Mouse (Mus musculus): Measurements from ENCODE around the gene Ablim1.

The Ablim1 gene

GRCm38 (mm10) chr19:57264296-57264947 is 50.3 kb downstream of the Ablim1 start:
- no peak for DNase-seq (ENCODE audit: low read depth, low spot score)

- no peak for DNase-seq (ENCODE audit: low read depth, low spot score)
Observed at GRCm38 (mm10) chr19:57257801-57258200, 56.9 kb downstream of the Ablim1 start.

- no peak for DNase-seq (ENCODE audit: low read depth, low spot score)
Observed at GRCm38 (mm10) chr19:57256666-57257065, 58.1 kb downstream of the Ablim1 start.

GRCm38 (mm10) chr19:57255157-57255556 is 59.6 kb downstream of the Ablim1 start:
- no peak for DNase-seq (ENCODE audit: low read depth, low spot score)

DNA sequence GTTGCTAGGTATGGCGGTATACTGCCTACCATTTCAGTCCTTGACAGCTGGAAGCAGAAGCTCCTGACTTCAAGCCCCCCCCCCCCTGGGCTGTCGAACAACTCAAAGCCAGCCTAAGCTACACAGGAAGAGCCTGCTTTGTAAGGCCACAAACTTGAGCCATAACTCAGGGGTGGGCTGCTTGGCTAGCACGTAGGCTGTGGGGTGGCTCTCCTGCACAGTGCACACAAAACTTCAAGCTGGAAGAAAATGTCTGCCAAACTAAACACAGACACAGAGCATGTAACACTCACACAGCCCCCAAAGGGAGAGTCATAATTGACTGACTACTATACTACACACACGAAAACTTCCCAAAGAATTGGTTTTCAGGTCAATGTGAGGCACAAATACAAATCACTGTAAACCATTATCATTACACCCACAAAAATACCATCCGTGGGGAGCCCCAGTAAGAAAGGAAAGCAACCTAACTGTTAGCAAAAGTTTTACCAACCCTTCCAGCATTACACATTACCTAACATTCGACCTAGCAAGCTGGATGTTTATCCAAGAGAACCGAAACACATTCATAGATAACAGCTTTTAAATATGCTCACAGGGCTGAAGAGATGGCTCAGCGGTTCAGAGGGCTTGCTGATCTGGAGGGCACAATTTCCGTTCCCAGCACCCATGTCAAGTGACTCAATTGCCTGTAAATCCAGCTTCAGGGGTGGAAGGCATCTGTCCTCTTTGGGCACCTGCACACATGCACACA is 61.8 kb downstream of the Ablim1 start:
- DNase-seq (ENCODE audit: low read depth, low spot score) = no peak

GRCm38 (mm10) chr19:57248781-57249180 is 65.9 kb downstream of the Ablim1 start:
- DNase-seq (ENCODE audit: low read depth, low spot score) = no peak

GRCm38 (mm10) chr19:57247221-57247620 is 67.5 kb downstream of the Ablim1 start:
- no peak for DNase-seq (ENCODE audit: low read depth, low spot score)

- no peak for DNase-seq (ENCODE audit: low read depth, low spot score)
Observed at GRCm38 (mm10) chr19:57244281-57244680, 70.4 kb downstream of the Ablim1 start.

DNA sequence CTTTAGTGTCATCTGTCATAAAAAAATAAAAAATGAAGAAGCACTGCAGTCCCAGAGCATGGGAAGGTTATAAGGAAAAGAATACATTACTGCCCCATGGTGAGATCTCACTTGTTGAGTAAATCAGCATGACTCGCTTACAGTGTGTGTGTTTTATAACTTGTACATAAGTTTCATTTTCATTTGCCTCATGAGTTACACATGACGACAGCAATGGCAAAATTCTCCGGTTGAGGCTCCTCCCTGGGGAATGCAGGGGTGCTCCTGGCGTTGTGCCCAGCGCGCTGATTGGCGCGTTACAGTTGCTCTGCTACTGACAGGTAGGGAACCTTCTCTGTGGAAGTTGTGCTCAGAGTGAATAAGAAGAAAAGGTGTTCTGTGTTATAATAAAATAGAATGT is 71.1 kb downstream of the Ablim1 start:
- DNase-seq (ENCODE audit: low read depth, low spot score) = no peak

- DNase-seq (ENCODE audit: low read depth, low spot score) = no peak
Observed at GRCm38 (mm10) chr19:57243191-57243590, 71.5 kb downstream of the Ablim1 start.

- no peak for DNase-seq (ENCODE audit: low read depth, low spot score)
Observed at GRCm38 (mm10) chr19:57241363-57242192, 73.1 kb downstream of the Ablim1 start.

DNA sequence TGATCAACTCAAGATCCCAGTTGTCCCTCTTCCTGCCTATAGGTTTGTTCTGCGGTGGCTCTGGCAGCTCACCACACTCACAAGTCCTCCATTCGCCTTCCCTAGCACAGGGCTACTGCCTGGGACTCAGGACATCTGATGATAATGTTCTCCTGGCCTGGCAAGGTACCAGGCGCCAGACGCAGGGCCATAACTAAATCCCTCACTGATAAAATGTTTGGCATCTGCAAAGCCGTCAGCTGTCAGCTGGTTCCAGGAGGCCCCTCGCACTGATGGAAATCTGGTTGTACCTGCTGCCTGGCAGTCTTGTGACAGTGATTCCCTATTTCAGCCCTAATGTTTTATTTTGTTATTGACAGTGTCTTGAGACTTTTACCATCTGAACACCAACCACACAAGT is 74.5 kb downstream of the Ablim1 start:
- DNase-seq (ENCODE audit: low read depth, low spot score) = no peak

DNA sequence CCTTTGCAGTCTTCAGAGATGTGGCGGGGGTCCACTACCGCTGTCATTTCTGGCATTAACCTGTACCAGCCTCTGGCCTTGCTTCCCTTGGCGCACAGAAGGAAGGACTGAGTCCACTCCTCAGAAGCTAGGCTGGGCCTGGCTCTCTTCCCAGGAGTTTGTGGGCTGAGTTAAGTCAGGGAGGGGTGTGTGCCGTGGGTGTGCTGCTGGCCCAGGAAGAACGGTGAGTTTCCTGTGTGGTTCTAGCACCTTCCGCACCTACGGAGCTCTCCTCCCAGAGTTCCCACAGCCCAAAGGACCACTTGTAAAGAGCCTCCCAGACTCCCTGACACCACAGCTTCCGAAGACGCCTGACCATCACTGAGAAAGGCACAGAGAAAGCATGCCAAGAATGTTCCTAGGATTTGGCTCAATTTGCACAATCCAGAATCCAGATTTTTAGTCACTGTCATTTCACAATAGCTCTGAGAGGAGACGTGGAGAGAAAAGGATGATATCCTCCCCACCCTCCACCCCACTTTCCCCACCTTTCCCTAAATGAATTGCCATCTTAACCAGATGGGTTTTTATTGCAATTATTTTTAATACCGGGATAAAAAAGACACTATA is 75.4 kb downstream of the Ablim1 start:
- peak; percentile 88 for DNase-seq (ENCODE audit: low read depth, low spot score)

- DNase-seq (ENCODE audit: low read depth, low spot score) = no peak
Observed at GRCm38 (mm10) chr19:57238461-57238860, 76.3 kb downstream of the Ablim1 start.

DNA sequence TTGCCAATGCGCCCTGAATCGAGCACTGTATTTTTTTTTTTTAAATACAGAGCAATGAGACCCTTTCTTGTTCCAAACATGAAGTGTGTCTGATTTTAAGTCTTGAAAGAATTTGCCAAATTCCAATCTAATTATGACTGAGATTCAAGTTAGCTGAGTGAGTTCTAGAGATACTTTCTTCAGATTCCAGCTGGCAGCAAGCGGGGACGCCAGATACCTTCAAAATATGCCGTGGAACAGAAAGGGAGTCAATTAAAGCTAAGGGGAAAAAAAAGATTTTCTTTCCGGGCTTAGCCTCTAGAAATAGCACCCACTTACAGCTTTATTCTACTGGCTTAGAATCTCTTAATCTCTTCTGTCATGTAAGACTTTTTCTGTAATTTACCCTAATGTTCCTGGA is 77.2 kb downstream of the Ablim1 start:
- peak; percentile 47 for DNase-seq (ENCODE audit: low read depth, low spot score)

- DNase-seq (ENCODE audit: low read depth, low spot score) = peak; percentile 75
Observed at GRCm38 (mm10) chr19:57236647-57237046, 78.1 kb downstream of the Ablim1 start.

DNA sequence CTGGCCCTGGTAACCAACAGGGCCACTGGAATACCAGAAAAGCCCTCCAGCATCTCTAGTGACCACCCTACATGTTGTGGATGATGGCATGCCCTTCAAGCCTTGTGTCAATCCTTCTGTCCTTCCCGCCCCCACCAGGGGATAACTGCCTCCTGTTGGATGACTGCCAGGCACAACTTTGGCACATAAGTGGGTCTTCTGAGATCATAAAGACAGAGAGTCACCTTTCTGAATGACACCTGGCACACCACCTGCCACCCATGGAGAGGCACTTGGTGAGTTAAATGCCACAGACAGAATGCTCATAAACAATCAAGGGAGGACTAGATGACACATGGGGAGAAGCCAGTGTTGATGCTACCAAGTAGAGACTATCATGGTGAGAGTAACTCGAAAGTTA is 78.8 kb downstream of the Ablim1 start:
- no peak for DNase-seq (ENCODE audit: low read depth, low spot score)

GRCm38 (mm10) chr19:57230996-57231395 is 83.7 kb downstream of the Ablim1 start:
- DNase-seq (ENCODE audit: low read depth, low spot score) = no peak

GRCm38 (mm10) chr19:57229161-57229560 is 85.6 kb downstream of the Ablim1 start:
- DNase-seq (ENCODE audit: low read depth, low spot score) = no peak

GRCm38 (mm10) chr19:57228576-57228975 is 86.1 kb downstream of the Ablim1 start:
- DNase-seq (ENCODE audit: low read depth, low spot score) = no peak

DNA sequence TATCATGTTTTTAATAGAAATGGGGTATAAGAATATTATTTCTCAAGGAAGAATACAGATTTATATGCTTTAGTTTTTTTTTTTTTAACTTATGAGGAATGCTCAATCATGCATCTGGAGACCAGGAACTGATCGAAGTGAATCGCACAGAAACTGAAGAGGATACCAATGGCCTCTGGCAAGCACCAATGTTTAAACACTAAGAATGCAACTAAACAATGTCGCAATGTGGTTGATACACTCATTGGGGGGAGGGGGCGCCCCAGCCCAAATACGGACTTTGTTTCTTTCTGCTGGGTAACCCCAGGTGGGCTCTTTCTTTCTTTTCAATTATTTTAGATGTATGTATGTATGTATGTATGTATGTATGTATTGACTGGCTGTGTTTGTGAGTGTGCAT is 90.3 kb downstream of the Ablim1 start:
- no peak for DNase-seq (ENCODE audit: low read depth, low spot score)

GRCm38 (mm10) chr19:57223686-57224085 is 91.0 kb downstream of the Ablim1 start:
- DNase-seq (ENCODE audit: low read depth, low spot score) = no peak
